Mouse (Mus musculus) urinary bladder, postnatal 36 days (tissue): Measurements from ENCODE around the gene Slc25a38.

Experiments used
- DNase-seq, 2 experiments: peaks; one replicate each; pipeline ENCODE4 v3.0.0; 2022; ENCODE audit warnings: low spot score in 2 of 2, mixed read lengths in 1 of 2

The Slc25a38 gene

DNA sequence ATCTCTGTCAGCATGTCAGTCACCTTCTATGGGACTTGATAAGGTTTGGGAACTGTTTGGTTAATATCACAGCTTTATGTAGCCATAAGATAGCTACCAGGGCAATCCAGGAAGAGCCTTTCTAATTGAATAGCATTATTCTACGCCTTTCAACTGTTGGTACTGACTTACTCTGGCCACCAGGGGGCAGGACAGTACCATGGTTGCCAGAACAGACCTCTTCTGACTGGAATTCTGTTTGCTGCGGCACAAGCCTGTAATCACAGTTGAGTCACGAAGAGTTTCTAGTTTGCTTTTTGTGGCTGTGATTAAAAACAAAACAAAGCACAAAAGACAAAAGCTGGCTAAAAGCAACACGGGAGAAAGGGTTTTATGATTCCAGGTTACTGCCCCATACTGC, 30.5 kb downstream of the Slc25a38 start:
- DNase-seq, result peak; percentile 60 to 77

DNA sequence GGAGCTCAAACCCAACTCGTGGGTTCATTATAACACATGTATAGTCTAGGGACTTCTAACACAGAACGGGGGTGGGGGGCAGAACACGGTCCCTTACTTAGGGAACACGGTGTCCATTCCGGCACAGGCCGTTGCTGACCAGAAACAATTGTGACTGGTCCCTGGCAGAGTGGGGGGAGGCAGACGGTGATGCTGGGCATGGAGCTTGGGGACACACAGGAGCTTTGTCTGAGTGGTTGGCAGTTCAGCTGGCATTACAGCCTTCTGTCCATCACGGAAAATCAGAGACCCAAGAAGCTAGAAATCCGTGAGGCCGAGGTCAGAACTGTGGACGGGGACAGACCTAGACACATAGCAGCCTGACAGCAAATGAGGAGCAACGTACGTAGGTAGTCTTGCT, 34.3 kb downstream of the Slc25a38 start:
- DNase-seq, result no peak

DNA sequence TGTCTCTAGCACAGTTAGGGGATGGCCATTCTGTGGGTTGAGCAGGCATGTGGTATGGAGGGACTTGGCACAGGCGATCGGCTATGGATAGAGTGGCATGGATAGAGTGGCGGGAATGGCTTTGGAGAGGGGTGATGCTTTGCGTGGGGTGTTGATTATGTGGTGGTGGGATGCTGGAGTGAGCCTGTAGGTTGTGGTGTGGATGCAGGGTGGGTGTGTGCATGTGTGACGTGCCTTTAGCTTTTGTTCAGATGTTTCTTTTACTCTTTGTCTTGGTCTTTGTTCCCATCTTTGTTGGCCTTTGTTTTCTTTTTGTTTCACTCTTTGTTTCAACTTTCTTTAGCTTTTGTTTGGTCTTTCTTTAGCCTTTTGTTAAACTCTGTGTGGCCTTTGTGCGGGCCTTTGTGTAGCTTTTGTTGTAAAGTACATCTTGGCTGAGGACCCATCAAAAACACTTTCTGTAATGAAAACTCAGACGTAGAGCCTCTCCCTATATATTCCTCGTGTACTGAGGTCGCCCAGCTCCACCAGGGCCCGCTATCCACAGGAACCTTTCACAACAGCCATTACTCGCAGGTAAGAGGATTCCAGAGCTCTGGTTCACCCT, 39.2 kb downstream of the Slc25a38 start, which contains the start of gene Mobp:
TSS of gene Mobp (plus strand) at position 486 of the 607 bp plus-strand sequence.
- DNase-seq, result no peak

DNA sequence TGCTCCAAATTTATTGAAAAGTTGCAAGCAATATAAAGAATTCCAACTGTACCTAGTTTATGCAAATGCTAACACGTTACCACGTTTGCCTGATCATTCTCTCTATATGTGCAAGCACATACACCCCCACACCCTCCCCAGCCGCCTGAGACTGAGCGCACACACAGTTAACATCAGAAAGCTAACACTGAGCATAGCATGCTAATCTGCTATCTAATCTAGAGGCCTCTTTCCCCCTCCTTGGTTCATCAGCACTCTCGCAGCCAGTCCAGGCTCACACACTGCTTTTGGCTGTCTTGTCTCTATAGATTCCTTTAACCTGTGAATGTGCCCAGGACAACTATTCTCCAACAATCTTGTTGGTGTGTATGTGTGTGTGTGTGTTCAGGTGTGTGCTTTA, 41.0 kb downstream of the Slc25a38 start:
- DNase-seq, result no peak

DNA sequence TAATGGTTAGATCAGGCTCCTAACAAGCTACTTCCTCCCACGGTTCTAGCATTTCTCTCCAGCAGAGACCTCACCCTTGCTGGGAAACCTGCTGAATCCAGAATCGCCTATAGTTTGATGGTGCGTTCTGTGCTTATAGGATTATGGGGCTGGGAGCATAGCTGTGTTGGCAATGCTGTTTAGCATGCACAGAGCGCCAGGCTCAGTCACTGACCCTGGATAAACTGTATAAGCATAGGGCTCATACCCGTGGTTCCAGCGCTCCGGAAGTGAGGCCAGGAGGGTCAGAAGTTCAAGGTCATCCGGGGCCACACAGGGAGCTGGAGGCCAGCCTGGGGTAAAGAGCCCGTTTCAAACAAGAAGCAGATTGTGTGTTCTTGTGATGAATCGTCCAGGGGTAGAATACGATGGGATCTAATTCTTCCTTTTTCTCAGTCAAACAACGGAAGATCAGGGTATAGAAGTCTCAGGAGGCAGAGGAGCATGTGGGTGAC, 41.8 kb downstream of the Slc25a38 start:
- DNase-seq, result no peak

DNA sequence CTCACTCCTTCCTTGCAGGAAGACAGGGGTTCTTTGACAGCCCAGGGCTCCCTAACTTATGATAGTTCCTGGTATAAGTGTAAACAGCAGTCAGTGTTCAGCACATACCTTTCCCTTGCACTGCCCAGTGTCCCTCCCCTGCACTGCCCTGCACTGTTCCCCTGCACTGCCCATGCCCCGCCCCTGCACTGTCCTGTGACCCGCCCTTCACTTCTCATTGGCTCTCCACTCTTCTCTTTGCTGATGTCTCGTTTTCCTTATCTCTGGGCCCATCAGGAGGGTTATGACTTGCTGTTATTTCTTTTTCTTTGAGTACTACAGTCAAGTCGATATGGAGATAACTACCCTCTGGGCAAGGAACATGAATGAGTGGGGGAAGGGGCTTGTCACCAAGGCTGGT, 47.9 kb downstream of the Slc25a38 start:
- no peak for DNase-seq

DNA sequence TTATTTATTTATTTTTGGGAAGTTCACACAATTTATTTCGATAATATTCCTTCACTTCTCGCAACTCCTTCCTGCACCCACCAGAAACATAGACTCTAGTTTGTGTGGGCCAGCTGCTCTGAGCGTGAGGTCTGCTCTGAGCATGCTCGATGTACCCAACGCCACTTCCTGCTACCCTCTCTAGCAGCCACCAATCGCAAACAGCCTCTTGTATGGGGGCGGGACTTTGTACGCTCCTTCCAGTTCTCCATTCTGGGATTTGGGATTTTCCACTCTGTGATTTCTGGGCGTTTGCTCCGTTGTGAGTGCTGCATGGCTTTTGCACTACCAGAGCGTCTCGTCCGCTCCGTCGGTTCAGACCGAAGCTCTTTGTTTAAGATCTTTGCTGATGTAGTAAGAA, 53.7 kb downstream of the Slc25a38 start:
- DNase-seq, result no peak

GRCm38 (mm10) chr9:120167826-120168225, 57.7 kb downstream of the Slc25a38 start:
- DNase-seq, result no peak

DNA sequence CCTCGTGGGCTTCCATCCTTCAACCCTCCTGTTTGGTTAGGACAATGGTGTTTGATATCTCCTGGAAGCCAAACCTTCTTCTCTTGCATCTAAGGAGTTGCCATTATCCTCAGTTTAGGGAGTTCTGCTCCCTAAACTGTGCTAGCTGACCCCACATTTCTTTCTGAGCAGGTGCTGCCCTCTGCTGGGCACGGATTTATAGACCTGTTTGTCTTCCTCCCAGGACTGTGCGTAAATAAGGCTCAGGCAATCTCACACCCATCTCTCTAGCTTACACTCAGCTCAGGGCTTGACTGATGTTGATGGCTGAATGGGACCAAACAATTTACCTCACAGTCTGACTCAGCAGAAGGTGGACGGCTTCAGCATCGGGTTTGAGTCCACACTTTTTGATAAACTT, 61.1 kb downstream of the Slc25a38 start:
- DNase-seq, result peak; percentile 58 to 65
